Mouse (Mus musculus) cerebellum, adult 11-12 months (tissue): ENCODE measurements at regions not wholly inside any gene's neighbourhood (a gene's known extent, or its start where the extent isn't known, plus 50 kb on each side); places are given as distances from the start of the nearest gene placed in this dataset.

ENCODE experiments used
- DNase-seq: peaks from one replicate; pipeline ENCODE4 v3.0.0; 2022

- DNase-seq: no peak
Measured at GRCm38 (mm10) chr13:73170301-73170700, 90.0 kb upstream of the Irx4 start.

- DNase-seq: no peak
Measured at GRCm38 (mm10) chr13:73207931-73208448, 52.3 kb upstream of the Irx4 start.
